Mouse (Mus musculus): ENCODE data around the gene Map4k3.
"Not testable (repeated sequence)": the region's sequence is repeated elsewhere in the genome, so short reads cannot be mapped to it uniquely, and the experiment has no call there.

Gene Map4k3

DNA sequence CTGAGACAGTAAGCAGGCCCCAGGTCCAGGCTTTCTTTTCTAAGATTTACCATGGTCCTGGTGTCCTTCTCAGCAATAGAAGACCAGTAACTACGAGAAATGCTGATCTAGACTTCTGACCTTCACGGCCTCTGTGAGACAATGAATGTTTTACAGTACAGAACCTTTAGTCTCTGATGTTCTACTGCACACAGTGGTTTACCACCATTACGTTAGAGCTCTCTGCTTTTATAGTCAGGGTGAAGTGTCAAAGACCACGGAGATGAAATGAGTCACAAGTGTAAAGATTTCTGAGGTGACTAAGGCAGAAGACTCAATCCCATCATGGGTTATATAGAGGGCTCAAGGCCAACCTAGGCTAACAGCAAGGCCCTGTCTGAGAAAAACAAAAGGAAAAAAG, 95.9 kb downstream of the Map4k3 start:
- no peak for DNase-seq (ENCODE audit: low spot score)

DNA sequence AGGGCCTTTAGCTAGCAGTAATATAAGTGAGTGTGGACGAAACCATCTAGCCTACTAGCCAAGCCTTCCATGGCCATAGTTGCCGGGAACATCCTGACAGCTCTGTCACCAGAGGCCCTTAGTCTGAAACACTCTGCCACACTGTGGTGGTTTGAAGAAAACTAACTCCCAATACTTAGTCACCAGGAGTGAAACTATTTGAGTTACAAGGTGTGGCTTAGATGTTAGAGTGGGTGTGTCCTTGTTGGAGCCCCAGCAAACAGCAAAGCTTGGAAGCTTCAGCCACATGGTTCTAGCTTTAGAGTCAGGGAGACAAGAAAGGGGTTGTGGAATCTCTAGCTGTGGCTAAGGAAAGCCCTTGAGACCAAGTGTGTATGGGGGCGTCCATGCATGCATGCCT, 97.3 kb downstream of the Map4k3 start:
- DNase-seq (ENCODE audit: low spot score) = no peak

DNA sequence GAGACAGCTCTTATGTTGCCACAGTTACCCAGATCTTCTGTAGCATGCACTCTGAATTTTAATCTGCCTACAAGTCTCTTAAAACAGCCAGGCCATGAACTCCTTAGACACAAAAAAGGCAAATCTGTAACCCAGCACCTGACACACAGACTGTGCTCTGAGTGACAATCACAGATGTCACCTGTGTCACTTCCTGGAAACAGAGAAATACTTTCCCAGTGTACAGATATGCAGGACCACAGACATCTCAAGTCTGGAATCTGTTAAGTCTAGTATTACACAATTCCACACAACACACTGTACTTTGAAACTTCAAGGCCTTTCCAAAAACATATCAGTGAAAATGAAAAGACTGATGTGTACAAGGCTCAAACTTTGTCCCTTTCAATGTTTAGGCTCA, 103.3 kb downstream of the Map4k3 start:
- no peak for DNase-seq (ENCODE audit: low spot score)

DNA sequence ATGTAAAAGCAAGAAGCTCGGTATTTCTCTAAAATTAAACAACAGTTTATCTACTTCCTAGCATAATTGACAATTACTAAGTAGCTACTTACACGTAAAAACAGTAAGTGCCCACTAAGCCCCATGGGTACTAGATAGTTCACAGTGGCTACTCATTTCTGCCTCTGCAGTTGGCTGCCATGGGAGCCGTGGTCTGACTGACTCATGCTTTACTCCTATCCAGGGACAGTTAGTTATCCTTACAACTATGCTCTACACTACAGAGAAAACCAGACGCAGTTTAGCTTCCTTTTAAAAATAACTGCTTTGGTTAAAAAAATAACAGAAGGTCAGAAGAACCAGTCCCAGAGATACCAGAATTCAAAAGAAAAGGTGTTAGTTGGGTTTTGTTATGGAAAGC, 106.6 kb downstream of the Map4k3 start:
- DNase-seq (ENCODE audit: low spot score) = no peak

DNA sequence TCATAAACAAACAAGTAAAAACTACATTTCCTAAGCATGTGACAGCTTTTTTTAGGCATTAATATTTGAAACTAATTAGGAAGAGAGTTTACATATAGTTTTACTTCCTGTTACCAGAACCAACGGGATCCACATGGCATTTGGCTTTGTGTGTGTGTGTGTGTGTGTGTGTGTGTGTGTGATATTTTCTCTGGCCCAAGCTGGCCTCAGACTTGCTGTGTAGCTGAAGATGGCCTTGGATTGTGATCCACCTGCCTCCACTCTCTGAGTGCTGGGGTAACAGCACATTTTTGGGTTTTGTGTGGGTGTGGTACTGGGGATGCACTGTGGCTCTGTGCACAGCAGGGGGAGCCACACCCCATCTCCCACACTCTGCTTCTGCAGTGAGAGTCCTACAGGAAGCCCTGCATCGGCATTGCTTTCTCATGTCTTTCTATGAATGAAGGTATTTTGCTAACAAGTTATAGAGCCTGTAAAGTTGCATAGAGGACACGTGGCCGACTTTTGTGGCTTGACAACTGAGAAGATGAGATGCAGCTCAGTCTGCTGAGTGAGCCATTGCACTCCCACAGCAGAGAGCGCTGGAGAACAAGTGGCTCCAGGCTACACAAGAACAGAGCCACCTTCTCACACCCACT, 107.4 kb downstream of the Map4k3 start:
- DNase-seq (ENCODE audit: low spot score) = peak; percentile 48

DNA sequence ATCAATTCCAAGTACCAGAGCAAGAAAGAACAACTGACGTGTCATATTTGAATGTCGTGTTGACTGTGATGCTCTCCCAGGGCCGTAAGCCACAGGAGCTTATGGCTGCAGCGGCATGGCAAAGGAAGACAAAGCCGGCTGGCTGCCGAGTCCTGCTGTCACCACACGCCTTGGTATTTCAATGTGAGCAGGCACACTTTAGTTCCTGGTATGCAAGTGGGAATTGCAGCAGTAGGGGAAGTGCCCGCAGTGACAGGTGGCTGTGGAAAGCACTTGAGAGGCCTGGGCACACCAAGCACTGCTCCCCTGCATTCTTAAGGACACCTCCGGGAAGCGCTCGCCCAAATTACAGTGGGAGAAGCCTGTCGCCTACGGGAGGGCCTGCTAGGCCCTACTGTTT, 108.7 kb downstream of the Map4k3 start:
- DNase-seq (ENCODE audit: low spot score) = peak; percentile 21

DNA sequence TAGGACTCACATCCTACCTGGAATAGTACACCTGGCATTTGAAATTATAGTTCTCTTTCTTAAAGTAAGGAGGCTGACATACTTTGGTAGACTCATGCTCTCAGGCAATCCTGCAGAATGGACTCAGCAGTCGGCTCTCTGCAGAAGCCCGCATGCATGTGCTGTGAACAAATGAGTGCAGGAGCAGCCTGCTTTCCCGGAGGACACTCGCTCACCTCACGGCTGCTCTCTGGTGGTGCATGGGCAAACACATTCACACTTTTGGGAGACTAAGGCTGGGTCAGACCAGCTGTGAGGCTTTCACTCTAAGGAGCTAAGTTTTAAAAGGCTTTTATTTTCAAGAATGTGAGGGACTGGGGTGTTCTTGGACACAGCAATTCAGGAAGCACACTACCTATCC, 109.4 kb downstream of the Map4k3 start:
- no peak for DNase-seq (ENCODE audit: low spot score)

DNA sequence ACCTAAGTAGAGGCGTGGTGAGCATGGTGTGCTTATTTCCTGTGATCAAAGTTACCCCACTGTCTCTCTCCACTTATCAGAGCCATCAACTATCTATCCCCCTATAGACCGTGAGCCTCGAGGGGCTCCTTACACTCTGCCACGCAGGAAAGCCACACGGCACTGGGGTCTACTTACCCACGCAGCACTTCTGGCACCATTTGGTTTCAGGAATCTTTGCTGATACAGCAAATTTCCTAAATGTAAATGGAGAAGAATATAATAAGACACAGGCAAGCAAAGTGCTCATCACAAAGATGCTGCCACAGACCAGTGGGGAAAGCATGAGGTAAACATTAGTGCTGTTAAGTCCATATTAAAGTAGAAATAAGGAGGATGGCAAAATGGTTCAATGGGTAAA, 124.5 kb downstream of the Map4k3 start:
- DNase-seq (ENCODE audit: low spot score) = no peak

DNA sequence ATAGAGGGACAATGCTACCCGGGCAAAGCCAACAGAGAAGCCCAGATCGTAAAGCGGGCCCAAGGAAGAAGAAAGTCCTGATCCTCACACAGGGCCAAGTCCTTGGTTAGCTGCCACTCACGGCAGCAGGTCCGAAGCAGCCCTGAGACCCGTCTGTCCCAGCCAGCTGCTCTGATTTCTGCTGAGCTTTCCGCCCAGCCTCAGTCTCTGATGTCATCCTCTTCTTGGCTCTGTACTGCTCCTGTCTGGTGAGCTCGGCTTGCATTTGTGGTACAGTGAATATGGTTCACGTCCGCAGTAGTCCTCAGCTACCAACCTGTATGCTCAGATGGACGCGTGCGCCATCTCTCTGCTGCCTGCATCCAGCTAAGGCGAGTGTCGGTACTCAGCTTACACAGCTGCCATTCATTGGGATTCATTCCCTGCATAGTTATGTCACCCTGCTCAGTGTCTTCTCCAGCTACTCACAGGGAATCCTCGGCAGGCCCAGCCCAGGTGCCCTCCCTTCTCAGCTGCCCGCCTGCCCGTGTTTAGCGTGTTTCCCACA, 125.1 kb downstream of the Map4k3 start:
- DNase-seq (ENCODE audit: low spot score) = no peak

DNA sequence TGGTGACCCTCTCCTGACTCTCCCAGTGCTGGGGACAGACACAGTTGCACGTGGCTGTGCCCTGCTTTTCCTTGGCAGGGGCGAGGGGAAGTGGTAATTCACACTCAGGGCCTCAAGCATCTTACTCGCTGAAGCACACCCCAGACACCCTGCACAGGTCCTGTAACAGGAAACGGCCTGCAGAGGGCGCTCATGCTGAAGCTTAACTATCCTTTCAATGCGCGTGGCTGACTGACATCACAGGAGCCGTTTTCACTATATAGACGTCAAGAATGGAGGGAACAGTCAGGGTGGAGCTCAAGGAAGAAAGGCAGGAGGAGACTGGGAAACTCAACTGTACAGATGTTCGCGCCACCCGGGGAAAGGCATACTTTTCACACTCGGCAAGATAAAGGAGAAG, 126.9 kb downstream of the Map4k3 start:
- DNase-seq (ENCODE audit: low spot score) = no peak

DNA sequence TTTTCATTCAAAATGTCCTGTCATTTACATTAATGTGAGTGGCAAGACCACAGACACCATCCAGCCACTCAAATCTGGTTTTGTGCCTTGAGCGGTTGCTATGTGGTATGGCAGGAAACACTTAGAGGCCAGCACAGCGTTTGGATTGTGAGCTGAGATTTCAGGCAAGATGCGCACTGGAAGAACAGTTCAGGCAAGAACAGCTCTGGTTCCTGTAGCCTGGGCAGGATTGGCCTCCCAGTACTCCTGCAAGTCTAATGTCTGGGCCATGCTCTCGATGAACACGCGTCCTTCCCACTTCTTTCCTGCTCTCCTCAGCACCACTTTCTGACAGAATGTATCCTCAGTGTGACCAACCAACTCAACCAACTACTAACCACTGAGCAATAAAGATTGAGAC, 145.2 kb downstream of the Map4k3 start:
- no peak for DNase-seq (ENCODE audit: low spot score)

DNA sequence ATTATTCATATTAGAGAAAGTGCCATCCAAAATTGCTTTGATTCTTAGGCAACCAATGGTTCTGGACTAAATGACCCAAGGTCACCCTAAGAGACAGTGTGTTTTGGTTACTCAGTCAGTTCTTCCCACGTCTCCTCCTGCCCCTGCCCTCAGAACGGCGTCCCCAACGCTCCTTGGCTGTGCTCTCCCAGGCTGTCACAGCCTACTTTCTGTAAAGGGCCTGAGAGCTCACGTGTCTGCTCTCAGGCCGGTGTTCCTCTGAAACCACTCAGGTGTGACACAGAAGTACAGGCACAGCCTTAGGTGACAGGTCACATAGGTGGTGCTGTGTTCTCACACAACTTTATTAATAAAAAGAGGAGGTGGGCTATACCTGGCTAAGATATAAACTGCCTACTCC, 148.4 kb downstream of the Map4k3 start:
- DNase-seq (ENCODE audit: low spot score) = no peak

DNA sequence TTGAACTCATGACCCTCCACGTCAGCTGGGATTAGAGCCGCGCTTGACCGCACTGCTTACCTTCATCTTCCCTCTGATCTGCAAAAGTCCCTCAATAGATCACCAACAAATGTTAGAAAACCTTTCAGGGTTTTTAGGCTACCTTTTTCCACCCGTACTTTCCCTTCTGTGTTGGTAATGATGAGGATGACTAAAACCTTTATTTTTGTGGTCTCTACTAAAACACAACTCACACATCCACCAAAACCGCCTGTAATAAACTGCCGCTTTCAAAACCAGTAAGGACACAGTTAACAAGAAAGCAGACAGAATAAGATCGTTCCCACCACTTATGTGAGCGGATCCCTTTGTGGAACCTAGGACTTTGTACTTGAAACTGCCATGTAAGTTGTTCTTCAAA, 149.2 kb downstream of the Map4k3 start:
- no peak for DNase-seq (ENCODE audit: low spot score)

DNA sequence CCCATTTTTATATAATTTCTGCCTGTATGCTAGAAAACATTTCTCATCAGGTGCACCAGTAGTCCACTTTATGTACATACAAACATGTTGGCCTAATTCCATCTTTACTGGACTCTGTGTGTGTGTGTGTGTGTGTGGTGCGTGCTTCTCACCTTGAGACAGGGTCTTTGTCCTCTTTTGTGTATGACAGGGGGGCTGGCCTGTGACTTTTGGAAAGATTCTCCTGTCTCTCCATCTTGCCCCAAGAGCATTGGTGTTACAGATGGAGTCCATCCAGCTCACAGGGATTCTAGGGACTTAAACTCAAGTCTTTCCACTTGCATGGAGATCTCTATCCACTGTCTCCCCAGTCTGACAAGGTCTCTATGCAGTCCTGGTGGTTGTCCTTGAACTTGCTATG, 150.2 kb downstream of the Map4k3 start:
- DNase-seq (ENCODE audit: low spot score) = no peak

DNA sequence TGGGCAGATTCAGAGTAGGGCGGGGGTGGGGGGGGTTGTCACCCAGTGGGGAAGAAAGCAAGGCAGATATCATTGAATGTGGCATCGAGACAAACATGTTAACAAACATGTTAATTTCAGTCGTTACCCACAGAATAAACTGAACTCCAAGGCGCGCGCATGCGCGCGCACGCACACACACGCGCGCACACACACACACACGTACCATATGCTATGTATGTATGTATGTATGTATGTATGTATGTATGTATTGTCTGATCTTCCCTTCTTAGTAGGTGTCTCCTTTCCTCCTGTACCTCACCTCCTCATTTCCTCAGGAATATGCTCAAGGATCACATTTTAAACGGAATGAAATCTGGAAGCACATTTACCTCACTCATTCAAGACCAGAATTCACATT, 150.6 kb downstream of the Map4k3 start, which contains the start of gene Cdkl4:
Gene Cdkl4 (minus strand): TSS at position 175 of the 400 bp plus-strand sequence.
- no peak for DNase-seq (ENCODE audit: low spot score)

DNA sequence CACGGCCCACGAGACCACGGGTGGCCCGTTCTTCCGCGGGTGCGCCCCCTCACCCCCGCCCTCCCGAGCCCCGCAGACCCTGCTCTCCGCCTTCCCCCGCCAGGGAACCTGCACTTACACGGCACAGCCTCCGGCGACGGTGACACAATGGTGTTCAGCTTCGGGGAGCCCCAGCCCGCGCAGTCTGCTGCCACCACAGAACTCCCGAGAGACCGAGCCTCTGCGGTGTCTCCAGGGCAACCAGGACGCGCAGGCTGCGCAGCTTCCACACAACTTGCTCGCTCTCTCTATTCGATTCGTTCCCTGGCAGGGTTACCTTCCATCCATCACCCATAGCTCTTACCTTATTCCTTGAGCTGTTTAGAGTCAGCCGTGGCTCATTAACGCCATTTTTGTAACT, 151.1 kb downstream of the Map4k3 start:
- no peak for DNase-seq (ENCODE audit: low spot score)

DNA sequence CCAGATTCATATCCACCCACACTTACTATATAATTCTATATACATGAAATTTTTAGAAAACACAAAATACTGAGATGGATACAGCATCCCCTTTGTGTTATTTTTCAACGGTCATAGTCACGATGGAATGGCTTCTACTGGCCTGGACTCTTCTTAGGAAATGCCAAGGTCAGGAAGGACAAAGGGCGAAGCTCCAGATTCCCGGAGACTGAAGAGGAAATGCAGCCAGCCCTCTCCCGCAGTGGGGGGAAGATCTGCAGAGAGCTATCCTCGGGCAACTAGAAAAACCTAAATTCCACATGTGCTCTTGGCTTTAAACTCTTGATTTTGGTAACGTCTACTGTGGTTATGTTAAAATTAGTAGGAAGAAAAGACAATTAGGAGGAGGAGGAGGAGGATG, 153.3 kb downstream of the Map4k3 start:
- no peak for DNase-seq (ENCODE audit: low spot score)

DNA sequence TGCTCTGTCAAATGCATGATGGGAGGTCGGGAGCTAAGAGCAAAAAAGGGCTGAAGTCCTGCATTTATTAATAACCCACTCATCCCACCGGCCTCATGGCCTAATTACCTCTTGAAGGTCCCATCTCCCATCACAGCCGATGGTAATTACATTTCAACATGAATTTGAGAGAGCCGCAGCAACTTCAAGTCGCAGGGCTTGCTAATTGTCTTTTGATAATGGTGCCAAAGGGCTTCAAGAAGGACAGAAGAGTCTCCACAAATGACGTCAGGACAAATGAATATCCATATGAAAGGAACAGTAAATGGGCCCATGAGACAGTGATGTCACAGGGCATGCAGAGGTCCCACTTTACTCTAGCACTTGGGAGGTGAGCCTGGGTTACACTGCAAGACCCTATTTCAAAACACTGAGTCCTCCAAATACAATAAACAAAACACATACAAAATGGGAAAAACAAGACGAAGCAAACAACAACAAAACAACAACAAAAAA, 153.8 kb downstream of the Map4k3 start:
- DNase-seq (ENCODE audit: low spot score) = no peak

DNA sequence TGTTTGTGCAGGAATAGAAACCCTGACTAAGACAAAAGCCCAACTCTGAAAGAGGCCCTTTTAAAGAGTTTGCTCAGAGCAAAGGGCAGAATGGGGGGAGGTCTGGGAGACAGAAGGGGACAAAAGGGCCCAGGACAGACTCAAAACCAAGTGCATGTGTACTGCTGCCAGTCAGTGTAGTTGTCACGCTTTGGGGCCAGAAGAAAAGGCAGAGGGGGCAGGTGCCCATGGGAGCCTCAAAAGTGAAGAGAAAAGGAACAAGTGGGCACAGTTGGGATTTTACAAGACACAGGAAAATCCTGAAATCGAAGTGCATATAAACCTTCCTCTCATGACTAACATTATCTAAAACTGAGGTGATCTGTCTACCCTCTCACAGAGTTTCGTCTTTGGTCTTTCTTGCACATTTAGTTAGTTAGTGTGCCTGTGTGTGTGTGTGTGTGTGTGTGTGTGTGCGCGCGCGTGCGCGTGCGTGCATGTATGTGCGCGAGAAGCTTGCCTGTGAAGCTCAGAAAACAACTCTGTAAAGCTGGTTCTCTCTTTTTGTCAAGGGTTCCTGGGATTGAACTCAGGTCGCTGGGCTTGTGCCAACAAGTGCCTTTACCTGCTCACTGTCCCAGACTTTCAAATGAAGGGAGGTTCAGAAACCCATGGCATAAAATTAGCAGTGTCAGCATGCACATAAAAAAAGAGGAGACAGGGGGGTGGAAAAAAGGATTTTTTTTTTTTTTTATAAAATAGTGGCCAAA, 155.9 kb downstream of the Map4k3 start:
- DNase-seq (ENCODE audit: low spot score) = no peak

DNA sequence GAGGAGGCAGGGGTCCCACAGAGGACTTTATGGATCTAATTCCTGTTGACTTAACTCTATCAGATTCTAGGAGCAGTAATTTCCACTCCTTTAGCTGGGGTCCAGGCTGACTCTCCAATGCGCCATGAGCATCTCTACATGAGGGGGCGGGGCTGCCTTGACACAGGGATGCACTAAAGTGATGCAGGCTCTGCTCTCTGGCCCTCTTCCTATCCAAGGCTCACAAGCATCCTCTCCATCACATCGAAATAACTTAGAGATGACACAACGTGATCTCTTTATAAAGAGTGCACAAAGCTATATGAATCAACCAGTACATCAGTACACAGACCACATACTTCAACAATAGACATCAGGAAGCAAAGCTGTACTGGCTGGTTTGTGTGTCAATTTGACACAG, 156.8 kb downstream of the Map4k3 start:
- DNase-seq (ENCODE audit: low spot score) = no peak

DNA sequence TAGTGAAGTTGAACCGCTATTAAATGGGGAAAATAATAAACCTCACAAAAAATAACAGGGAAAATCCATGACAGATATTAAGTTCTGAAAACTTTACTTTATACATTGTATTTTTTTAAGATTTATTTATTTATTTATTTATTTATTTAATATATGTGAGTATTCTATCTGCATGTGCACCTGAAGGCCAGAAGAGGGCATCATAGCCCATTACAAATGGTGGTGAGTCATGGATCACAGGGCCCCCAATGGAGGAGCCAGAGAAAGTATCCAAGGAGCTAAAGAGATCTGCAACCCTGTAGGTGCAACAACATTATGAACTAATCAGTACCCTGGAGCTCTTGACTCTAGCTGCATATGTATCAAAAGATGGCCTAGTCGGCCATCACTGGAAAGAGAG, 158.6 kb downstream of the Map4k3 start:
- DNase-seq (ENCODE audit: low spot score) = not testable (repeated sequence)

DNA sequence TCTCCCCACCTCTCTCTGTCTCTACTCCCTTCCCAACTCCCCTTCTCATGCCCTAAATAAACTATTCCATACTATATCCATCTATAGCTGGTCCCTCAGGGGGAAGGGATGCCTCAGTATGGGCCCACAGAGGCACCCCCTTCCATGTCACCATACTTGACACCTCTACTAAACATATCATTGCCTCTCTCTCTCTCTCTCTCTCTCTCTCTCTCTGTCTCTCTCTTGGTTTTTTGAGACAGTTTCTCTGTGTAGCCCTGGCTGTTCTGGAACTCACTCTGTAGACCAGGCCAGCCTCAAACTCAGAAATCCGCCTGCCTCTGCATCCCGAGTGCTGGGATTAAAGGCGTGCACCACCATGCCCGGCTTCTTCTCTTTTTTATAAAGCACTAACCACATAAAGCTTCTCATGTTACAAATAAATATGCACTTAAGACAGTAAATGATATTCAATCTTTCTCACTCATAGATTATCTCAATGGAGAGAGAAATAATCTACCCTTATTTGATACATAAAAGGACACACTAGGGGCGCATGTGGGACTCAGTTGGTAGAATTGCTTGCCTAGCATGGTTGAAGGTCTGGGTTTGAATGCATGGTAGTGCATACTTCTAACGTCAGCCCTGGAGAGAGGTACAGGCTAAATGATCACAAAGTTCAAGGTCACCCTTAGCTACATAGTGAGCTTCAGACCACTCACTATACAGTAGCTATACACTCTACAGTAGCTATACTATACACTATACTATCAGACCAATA, 159.3 kb downstream of the Map4k3 start:
- no peak for DNase-seq (ENCODE audit: low spot score)

DNA sequence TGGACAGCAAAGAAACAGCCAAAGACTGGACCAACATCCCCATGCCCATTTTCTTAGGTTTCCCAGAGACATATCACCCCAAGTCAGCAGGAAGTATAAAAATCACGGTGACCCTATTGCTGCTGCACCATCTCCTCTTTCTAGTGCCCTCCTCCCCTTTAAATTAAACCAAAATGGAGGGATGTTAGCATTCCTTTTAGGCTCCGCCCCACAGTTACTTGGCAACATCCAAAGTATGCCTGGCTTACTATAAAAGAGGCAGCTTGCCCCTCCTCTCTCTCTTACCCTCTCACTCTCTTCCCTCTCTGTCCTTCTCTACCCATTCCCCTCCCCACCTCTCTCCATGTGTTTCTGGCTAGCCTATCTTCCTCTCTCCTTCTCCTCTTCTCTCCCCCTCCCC, 159.8 kb downstream of the Map4k3 start:
- DNase-seq (ENCODE audit: low spot score) = no peak

All from layer of hippocampus, adult 9-10 months (tissue).